Mouse (Mus musculus): ENCODE data around the gene Bloc1s3.

The Bloc1s3 gene

DNA sequence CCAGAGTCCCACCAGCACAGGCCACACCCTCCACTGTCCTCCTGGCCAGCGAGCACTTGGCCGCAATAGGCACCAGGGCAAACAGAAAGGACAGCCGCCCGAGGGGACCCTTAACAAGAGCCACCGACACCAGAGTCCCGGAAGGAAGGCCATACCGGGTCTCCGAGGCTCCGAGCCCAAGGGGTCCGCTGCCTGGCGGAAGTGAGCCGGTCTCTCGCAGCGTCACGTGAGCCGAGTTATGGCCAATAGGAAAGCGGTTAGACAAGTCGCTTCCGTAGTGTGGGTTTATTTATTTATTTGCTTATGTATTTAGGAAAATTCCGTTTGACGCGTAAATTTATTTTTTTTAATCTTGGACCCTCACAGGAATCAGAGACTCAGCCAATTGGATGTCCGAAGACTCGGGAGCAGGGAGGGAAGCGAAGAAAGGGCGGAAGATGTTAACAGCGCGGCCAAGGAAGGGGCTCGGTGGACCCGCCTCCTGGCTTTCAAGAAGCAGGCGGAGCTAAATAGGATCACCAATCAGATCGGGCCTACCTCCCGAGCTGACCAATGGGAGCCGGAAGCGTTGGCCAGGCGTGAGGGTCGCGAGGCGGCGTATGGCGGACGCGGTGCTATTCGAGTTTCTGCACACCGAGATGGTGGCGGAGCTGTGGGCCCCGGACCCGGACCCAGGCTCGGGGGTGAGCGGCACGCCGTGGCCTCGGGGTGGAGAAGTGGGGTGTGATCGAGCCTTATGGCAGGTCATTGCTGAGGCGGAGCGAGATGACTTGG is at the start of gene Bloc1s3, which contains the start of gene Trappc6a:
TSS of gene Bloc1s3 (minus strand) at position 218 of the 774 bp plus-strand sequence.
TSS of gene Trappc6a (plus strand) at position 246 of the 774 bp plus-strand sequence.
- DNase-seq (ENCODE audit: low read depth, low spot score): peak; percentile 96

DNA sequence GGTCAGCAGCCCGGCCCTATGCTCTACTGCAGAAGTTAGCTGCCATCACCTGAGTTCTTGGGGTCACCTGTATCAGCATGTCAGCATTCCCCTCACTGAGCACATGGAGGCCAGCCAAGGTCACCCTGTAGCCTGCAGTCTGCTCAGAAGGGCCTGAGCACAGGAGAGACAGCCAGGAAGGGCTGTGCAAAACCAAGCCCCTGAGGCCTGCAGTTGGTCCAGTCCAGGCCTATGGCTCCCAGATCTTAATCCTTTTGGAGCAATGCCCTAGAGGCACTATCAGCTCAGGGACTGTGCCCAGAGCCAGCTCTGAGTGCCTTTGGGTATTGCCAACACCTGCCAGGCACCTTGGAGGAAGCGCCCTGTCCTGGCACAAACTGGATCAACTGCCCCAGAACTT is 48.9 kb upstream of the Bloc1s3 start:
- DNase-seq (ENCODE audit: low read depth, low spot score): no peak

DNA sequence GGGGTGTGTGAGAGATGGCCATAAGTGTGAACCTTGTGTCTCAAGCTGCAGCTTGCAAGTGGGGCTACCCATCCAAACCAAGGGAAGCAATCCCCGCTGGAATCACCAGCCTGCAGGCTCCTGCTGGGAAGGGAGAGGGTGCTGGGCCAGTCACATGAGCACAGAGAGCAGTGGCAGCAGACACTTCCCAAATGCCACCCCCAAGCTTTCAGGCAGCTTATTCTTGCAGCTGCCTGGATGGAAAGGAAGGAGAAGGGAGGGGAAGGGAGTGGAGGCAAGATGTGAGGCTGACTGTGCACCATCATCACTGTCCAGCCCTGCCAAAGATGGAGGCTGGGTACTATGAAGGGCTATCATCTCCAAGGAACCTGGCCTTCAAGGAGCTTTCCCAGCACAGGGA is 46.0 kb upstream of the Bloc1s3 start:
- no peak for DNase-seq (ENCODE audit: low read depth, low spot score)

DNA sequence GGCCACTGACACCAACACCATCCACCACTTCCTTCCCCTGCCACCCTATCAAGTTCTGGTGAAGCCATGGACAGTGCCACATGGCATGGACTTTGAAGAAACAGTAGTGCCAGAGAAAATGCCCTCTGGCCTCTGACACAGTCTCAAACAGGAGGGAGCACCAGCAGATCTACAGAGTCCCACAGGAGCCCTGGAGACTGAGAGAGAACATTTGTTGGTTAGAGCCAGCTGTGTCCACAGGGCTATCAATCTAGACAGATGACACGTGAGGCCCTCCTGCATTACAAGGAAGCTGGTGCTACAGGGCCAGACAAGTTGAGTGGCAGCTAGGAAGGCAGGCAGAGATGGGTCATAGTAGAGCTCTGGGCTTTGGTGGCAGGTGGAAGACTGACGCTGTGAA is 44.3 kb upstream of the Bloc1s3 start:
- no peak for DNase-seq (ENCODE audit: low read depth, low spot score)

DNA sequence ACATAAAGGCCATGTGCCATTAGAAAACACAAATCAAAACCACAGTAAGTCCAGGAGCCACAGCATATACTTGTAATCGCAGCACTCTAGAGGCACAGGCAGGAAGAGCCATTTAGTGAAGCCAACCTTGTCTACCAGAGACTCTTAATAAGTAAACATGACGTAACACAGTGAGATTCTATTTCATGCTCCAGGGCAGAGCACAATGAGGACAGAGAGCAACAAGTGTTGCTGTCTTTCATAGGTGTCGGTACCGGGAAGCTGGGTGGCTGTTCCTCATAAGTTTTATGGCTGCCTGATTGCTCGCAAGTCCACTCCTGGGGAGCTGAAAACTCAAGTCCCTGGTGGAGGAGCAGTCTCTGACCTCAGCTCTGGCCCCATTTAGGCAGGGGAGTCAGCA is 43.5 kb upstream of the Bloc1s3 start:
- DNase-seq (ENCODE audit: low read depth, low spot score): no peak

DNA sequence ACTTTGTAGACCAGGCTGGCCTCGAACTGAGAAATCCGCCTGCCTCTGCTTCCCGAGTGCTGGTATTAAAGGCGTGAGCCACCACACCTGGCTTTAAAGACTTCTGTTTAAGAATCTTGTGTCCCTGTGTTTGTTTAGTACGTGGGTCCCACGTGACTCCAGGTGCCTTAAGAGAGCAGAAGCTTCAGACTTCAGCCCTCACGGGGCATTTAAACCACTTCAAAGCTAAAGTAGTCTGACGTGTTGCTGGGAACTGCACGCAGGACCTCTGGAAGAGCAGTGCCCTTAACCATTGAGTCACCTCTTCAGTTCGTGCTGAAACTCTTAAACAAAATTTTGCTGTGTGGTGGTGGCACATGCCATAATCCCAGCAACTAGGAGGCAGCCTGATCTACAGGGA is 41.2 kb upstream of the Bloc1s3 start:
- DNase-seq (ENCODE audit: low read depth, low spot score): no peak

DNA sequence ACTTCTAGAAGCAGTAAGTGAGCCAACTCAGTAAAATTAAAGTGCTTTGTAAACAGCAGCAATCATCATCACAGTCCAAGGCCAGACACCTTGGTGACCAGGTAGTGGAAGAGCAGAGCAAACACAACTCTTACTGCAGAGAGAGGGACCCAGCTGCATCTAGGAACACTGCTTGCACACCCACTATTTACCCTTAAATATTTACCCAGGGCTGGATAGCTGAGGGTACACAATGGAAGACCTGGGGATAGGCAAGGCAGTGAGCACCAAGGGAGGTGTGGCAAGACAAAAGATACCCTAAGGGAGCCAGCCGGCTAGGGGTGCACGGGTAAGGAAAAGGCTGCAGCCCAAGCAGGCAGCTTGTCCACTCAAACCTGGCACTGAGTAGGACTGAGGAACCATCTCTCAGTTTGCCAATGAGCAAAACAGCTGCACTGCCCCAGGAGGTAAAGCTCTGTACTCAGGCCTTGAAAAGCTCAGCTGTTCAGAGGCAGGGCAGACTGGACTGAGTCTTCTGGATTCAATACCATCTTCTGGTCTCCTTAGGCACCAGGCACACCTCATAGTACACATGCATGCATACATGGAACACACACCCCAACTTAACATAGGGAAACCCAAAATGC is 39.3 kb upstream of the Bloc1s3 start:
- DNase-seq (ENCODE audit: low read depth, low spot score): no peak

DNA sequence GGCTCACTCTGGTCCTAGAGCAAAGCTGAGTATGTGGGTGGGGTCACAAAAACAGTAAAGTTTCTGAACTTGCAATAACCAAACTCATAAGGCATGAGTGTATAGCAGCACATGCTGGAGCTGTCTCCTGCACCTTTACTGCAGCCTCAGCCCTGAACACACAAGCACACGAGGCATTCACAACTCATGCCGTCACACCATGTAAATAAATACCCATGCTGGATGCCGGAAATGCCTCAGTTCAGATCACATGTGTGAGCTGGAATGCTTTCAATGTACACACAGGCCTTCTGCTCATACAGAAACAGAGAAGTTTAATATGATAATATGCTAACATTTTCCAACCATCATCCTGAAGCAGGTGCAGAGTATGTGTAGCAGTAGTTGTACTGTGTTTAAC is 37.8 kb upstream of the Bloc1s3 start:
- DNase-seq (ENCODE audit: low read depth, low spot score): no peak

DNA sequence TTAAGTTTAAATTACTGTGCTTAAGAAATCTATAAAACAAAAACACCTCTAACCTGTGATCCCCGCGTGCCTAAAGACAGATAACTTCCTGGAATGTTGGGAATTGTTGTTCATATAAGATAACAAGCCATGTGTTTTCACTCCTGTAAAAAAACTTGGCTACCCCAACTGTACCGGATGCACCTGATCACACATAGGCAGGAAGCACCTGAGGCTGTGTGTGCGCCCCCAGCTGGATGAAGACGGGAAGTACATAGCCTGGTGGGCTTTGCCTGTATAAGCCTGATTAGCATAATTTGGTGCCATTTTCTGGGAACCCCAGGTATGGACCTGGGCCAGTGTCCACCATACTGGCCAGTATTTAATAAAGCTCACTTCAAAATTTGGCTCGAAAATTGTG is 35.4 kb upstream of the Bloc1s3 start:
- peak; percentile 39 for DNase-seq (ENCODE audit: low read depth, low spot score)

DNA sequence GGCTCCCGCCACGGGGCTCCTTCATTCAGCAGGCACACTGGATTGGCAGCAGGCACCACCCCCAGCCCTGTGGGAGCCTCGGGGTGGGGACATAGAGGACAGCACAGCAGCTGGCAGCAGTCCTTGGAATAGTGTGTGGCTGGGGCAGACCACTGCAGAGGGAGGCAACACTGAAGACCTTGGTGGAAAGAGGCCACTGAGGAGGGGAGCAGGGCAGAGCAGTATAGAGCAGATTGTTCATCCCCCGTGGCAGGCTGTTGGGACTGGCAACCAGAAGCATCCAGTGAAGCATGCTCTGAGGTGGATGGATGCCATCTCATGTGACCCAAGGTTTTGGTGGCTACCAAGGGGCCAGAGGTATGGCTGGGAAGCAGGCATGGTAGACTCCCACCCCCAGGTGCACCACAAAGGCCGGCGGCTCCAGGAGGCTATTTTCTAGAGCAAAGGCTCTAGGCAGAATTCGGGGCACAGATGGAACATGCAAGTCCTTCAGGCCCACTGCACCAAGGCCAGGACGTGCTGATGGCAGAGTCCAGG is 34.1 kb upstream of the Bloc1s3 start:
- DNase-seq (ENCODE audit: low read depth, low spot score): no peak

DNA sequence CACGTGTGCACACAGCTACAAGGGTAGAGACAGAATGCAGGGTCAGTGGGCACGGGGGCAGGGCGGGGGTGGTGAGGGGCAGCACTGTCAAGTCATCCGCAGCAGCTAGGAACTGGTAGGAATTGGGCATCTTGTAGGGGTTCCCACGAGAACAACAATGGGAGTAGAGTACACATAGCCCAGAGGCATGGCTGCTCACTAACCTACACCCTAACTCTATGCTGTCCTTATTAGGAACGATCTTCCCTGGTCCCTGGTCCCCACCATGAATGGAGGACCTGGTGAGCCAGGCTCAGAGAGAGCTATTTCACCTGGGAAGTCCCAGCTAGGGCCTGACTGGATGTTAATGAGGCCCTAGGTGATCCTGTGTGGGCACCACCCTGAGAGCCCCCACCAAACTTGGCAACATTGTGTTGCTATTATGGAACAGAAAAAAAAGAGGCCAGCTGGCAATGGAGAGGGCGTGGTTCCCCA is 33.6 kb upstream of the Bloc1s3 start:
- no peak for DNase-seq (ENCODE audit: low read depth, low spot score)

DNA sequence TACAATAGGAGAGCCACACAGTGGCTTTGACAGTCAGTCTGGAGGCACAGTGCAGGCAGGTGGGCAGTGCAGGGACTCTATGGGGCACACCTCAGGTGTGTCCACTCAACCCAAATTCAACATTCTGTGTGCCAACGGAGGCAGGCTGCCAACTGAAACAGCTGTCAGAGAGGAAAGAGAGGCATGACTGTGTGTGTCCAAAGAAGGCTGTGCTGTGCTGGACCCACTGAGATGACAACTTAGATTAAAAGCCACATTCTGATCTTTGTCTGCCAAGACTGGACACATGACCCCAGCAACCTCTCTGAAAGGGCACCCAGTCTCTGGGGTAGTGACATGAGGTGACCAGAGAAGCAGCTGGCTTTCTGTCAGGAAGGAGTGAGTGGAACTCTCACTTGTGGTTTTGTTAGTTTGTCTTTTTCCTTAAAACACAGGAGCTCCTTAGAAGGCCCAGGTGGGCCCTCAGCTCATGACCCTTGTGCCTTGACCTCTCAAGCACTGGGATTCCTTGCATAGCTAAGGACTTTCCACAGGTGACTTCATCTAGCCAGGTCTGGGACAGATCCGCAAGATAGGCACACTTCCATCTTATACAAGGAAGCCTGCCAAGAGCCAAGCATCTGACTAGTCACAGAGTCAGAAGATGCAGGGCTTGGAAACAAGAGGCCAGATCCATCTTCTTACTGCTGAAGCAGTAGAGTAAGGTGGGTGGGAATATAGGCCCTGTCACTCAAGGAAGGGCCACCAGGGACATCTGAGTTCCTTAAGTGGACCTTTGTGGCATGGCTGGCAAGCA is 32.8 kb upstream of the Bloc1s3 start:
- DNase-seq (ENCODE audit: low read depth, low spot score): no peak

DNA sequence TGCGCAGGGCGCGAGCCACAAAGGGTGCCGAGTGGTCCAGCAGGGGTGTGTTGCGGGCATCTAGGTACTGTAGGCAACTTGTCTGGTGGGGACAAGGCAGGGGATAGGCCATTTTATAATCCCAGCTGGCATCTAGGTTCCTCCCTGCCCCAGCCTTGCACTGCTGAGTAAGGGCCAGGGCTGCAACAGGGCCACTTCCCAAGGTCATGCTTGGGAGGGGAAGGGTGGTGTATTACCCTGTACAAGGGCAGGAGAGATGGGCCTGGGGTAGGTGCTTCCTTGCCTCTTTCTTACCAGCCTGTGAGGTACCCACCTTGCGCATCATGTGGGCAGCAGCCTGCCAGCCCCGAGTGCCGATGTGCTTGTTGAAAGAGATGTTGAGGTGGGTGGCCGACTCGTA is 26.5 kb upstream of the Bloc1s3 start:
- DNase-seq (ENCODE audit: low read depth, low spot score): no peak

DNA sequence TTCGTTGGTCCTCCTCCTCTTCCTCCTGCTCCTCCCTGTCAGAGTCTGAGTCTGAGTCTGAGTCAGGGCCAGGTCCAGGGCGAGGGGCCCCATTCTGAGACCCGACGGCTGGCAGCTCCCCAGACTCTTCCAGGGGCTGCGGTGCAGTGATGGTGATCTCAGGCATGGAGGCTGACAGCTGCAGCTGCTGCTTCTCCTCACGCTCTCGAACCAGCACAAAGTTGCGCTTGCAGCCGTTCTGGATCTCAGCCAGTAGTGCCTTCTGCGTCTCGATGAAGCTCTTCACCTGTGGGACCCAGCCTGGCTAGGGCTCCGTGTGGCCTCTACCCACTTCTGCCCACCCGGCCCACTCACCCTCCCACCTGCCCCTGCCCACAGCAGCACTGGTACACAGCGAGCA is 24.1 kb upstream of the Bloc1s3 start:
- DNase-seq (ENCODE audit: low read depth, low spot score): no peak

DNA sequence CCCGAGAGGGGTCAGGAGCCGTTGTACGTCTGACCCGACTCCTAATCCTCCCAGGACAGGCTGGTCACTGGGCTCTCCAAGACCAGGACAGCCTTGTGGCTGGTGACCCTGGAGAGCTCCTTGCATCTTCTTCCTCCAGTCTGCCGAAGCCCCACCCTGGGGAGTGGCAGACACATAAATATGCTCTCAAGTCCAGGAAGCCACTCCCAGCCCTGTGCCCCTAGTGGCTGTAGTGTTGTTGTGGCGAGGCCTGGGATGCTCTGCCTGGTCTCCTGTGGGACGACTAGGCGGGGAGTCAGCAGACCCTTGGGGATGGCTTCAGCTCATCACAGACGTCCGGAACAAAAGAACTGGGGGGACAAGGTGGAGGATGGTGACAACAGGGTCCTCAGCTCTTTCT is 22.9 kb upstream of the Bloc1s3 start:
- DNase-seq (ENCODE audit: low read depth, low spot score): peak; percentile 82

DNA sequence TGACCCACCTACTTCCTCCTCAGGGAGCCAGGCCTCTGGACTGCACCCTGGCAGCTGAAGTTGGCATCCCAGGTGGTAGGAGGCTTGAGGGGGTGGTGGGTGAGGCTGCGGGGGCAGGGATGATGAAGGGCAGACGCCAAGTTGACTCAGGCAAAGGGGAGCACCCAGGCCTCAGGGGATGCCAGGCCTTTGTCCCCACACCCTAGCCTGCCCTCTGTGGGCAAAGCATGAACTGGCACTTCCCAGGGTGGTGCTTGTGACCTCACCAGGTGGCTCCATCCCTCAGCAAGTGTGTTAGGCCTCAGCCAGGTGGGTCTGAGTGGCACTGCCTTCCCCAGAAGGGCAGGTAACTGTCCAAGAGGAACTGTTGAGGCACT is 16.9 kb upstream of the Bloc1s3 start:
- DNase-seq (ENCODE audit: low read depth, low spot score): no peak

DNA sequence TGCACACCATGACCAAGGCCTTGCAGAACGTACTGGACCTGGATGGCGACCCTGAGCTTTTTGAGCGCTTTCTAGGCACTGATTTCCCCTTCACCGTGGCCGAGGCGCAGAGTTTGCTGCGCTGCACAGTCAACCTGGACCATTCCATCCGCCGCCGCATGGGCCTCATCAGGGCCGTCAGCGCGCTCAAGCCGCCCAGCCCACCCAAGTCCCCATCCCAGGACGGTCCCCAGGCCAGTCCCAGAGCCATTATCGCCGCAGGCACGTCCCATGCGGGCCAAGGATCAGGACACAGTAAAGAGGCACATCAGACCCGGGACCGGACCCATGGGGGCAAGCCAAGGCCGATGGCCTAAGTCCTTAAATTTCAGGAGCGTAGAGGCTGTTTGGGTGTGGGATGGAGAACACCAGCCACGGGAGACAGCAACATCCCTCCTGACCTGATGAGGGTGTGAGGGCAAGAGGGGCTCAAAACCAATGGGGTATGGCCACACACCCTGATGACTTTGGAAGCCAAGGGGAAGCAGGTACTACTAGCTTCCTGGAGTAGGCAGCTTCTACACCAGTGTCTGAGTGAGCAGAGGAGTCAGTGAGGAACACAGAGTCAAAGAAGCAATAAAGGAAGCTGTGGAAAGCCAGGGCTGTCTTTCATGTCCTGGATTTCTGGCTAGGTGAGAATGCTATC is 16.4 kb upstream of the Bloc1s3 start:
- no peak for DNase-seq (ENCODE audit: low read depth, low spot score)

DNA sequence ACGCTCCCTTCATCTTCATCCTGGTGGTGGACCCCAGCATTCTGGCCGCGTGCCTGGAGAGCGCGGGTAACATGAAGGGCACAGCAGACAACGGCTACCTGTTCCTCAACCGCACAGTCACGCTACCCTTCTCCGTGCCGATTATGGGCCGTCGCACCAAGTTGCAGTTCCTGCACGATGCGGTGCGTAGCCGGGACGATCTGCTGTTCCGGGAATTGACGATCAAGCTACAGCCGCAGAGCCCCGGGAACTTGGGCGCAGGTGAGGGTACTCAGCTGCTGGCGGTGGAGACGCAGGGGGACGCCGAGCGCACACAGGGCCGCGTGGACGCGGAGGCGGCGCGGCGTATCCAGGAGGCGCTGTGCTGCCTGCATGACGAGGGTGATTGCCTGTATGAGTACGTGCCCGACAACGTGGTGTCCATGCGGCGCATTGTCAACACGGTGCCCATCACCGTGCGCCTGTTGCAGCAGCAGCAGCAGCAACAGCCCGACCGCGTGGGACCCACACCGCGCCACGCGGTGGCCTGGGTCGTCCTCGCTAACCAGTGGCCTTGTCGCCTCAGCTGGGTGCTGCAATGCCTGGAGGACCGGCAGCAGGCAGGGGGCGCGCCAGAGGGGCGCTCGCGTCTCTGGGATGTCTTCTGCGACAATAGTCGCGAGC is 15.7 kb upstream of the Bloc1s3 start:
- DNase-seq (ENCODE audit: low read depth, low spot score): peak; percentile 75

DNA sequence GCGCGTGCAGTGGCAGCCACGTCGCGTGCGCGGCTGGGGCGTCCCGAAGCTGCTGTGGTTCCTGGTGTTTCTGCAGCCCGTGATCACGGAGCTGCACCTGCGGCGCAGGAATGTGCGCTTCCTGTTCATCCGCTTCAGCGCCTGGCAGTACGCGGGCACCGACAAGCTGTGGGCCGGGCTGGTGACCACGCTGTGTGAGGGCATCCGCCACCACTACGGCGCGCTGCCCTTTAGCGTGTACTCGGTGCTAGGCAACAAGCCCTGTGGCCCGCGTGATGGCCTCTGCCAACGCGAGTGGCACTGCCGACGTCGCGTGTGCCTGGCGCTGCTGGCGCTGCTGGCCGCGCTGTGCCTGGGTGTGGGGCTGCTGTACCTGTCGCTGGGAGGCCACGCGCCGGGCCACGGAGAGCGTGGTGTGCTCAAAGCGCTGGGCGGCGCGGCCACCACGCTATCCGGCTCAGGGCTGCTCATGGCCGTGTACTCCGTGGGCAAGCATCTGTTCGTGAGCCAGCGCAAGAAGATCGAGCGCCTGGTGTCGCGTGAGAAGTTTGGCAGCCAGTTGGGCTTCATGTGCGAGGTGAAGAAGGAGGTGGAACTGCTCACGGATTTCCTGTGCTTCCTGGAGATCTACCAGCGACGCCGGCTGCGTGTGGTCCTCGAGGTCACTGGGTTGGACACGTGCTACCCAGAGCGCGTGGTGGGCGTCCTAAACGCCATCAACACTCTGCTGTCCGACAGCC is 15.0 kb upstream of the Bloc1s3 start:
- peak; percentile 54 for DNase-seq (ENCODE audit: low read depth, low spot score)

DNA sequence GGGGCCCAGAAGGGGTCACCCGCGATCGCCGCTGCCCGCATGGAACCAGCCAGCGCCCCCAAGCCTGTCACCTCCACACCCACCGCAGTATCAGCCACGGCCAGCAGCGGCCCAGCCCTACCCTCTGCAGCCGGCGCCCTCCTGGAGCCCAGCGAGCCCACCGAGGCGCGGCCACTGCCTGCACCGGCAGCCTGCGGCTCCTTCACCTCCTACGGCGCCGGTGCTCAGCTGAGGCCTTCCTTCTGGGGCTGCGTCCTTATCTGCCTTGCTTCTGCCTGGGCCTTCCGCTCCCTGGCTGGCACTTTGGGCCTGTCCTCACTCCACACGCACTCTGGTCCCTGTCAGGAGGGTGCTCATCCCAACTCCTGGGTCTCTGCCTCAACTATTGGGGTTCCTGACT is 11.9 kb upstream of the Bloc1s3 start:
- no peak for DNase-seq (ENCODE audit: low read depth, low spot score)
